Mouse (Mus musculus) liver, embryonic 11.5 days (tissue): Measurements from ENCODE around the gene Ythdf2. TPM values are rescaled to one million over a fixed set of nuclear protein-coding genes. Genes with fewer than 3 reads are reported as not detected.
"Not testable (repeated sequence)": the region's sequence is repeated elsewhere in the genome, so short reads cannot be mapped to it uniquely, and the experiment has no call there.

ENCODE experiments used
- ATAC-seq: fragments of 200-750 bp; cut with Nextera tagmentation; replicated peaks from 2 replicates; pipeline ENCODE4 v1.8.0; 2017; ENCODE audit warnings: moderate number of reproducible peaks, mild to moderate bottlenecking, moderate TSS enrichment, moderate library complexity; ENCODE audit not compliant: low FRiP score
- DNase-seq: peaks from one replicate; pipeline ENCODE4 v3.0.0-alpha.2; 2017; ENCODE audit warnings: low spot score
- H3K27ac ChIP-seq: fragments of 300-500 bp; sonication (generic); 2 replicates; pipeline ENCODE4 v1.5.1; 2014; ENCODE audit warnings: mild to moderate bottlenecking, low read depth, low read length, control low read depth
- H3K27me3 ChIP-seq: fragments of 300-500 bp; sonication (generic); replicated peaks from 2 replicates; pipeline ENCODE4 v1.6.1; 2014; ENCODE audit warnings: low read length, mixed read lengths; ENCODE audit not compliant: control insufficient read depth, insufficient read depth
- H3K36me3 ChIP-seq: fragments of 300-500 bp; sonication (generic); 2 replicates; pipeline ENCODE4 v1.6.1; 2014; ENCODE audit warnings: mild to moderate bottlenecking, low read length, moderate library complexity, mixed read lengths; ENCODE audit not compliant: control insufficient read depth, insufficient read depth
- H3K4me1 ChIP-seq: fragments of 300-500 bp; sonication (generic); replicated peaks from 2 replicates; pipeline ENCODE4 v1.6.1; 2014; ENCODE audit warnings: low read length, mixed read lengths; ENCODE audit not compliant: control insufficient read depth, insufficient read depth
- H3K4me2 ChIP-seq: fragments of 300-500 bp; sonication (generic); 2 replicates; pipeline ENCODE4 v1.6.1; 2014; ENCODE audit warnings: mild to moderate bottlenecking, control low read depth, moderate library complexity
- H3K4me3 ChIP-seq: fragments of 300-500 bp; sonication (generic); 2 replicates; pipeline ENCODE4 v1.5.1; 2014; ENCODE audit warnings: low read depth, low read length, control low read depth
- H3K9ac ChIP-seq: fragments of 300-500 bp; sonication (generic); 2 replicates; pipeline ENCODE4 v1.6.1; 2014; ENCODE audit warnings: low read depth, low read length, control low read depth
- H3K9me3 ChIP-seq: fragments of 300-500 bp; sonication (generic); 2 replicates; pipeline ENCODE4 v1.6.1; 2016; ENCODE audit warnings: low read length, inconsistent platforms, mixed read lengths; ENCODE audit not compliant: control insufficient read depth
- WGBS: fragments of 180-500 bp; shearing (Covaris S2); extraction: QIAGEN DNeasy Blood & Tissue Kit; methylation state at CpG from one replicate; pipeline ENCODE4 v1.1.7; 2014; 5-methylcytosine and 5-hydroxymethylcytosine counted together
- polyA plus RNA-seq: library from polyadenylated mRNA; unstranded; fragments of >200 nt; fragmentation: Nextera tagmentation; extraction: Ambion mirVana; gene quantifications from 2 replicates; pipeline ENCODE4 v1.2.1, GENCODE M21; 2014

Gene Ythdf2
- polyA plus RNA-seq, 1 experiment from 2014 or later, result 82.6 TPM

- H3K9ac ChIP-seq, result no peak overlapping the region
- H3K36me3 ChIP-seq, result peaks cover 29% of the 10 kb centered on the region
- H3K4me3 ChIP-seq, result no peak overlapping the region
- ATAC-seq, result peak; percentile 57
- 0 out of 2 replicates have a peak, but pooled peaks cover 8% of the 10 kb centered on the region for H3K4me1 ChIP-seq
- 59% methylated on average over 5 of the region's 5 CpGs for WGBS
- H3K27me3 ChIP-seq, result no peaks in the 10 kb centered on the region
- no peaks in the 10 kb centered on the region for H3K9me3 ChIP-seq
- no peak overlapping the region for H3K4me2 ChIP-seq
- H3K27ac ChIP-seq, result no peak overlapping the region
- DNase-seq, result no peak
These were observed 35.4 kb upstream of the Ythdf2 start for GRCm38 (mm10) chr4:132247451-132247997.

- DNase-seq (no peak), ATAC-seq (no peak)
- Histone ChIP-seq H3K4me2 (no peak overlapping the region), H3K4me3 (no peak overlapping the region), H3K27me3 (no peaks in the 10 kb centered on the region), H3K4me1 (peaks cover 14% of the 10 kb centered on the region; the same call in 1 of the 2 replicates), H3K36me3 (peaks cover 32% of the 10 kb centered on the region), H3K9ac (no peak overlapping the region), H3K9me3 (no peaks in the 10 kb centered on the region), H3K27ac (0 out of 2 replicates have a peak overlapping the region, but pooled peaks have one; percentile 11)
- WGBS, result 76% methylated on average over 3 of the region's 3 CpGs
These were observed 33.5 kb upstream of the Ythdf2 start for GRCm38 (mm10) chr4:132245643-132246042.

GRCm38 (mm10) chr4:132241208-132241607 is 29.1 kb upstream of the Ythdf2 start:
- DNase-seq, result no peak
- H3K9ac ChIP-seq, result 0 out of 2 replicates have a peak overlapping the region, but pooled peaks have one; percentile 3
- no peaks in the 10 kb centered on the region for H3K9me3 ChIP-seq
- 0 out of 2 replicates have a peak overlapping the region, but pooled peaks have one; percentile 42 for H3K27ac ChIP-seq
- ATAC-seq, result peak; percentile 46; the same call in 1 of the 2 replicates
- peaks cover 11% of the 10 kb centered on the region; the same call in 1 of the 2 replicates for H3K4me1 ChIP-seq
- H3K4me2 ChIP-seq, result no peak overlapping the region
- no peak overlapping the region for H3K4me3 ChIP-seq
- WGBS, result 45% methylated on average over 3 of the region's 3 CpGs
- no peaks in the 10 kb centered on the region for H3K27me3 ChIP-seq
- peaks cover 39% of the 10 kb centered on the region for H3K36me3 ChIP-seq

- Histone ChIP-seq H3K36me3 (peaks cover 41% of the 10 kb centered on the region), H3K9ac (no peak overlapping the region), H3K4me3 (no peak overlapping the region), H3K27me3 (no peaks in the 10 kb centered on the region), H3K27ac (no peak overlapping the region), H3K9me3 (no peaks in the 10 kb centered on the region), H3K4me1 (peaks cover 6% of the 10 kb centered on the region; the same call in 1 of the 2 replicates), H3K4me2 (no peak overlapping the region)
- WGBS, result 38% methylated on average over 3 of the region's 3 CpGs
- DNase-seq (no peak), ATAC-seq (no peak)
These were observed 28.3 kb upstream of the Ythdf2 start for GRCm38 (mm10) chr4:132240367-132240766.

- Histone ChIP-seq H3K9me3 (no peaks in the 10 kb centered on the region), H3K36me3 (peaks cover 46% of the 10 kb centered on the region), H3K4me3 (no peak overlapping the region), H3K27ac (no peak overlapping the region), H3K4me2 (no peak overlapping the region), H3K9ac (no peak overlapping the region), H3K4me1 (peaks cover 6% of the 10 kb centered on the region; the same call in 1 of the 2 replicates), H3K27me3 (no peaks in the 10 kb centered on the region)
- DNase-seq (no peak), ATAC-seq (no peak)
- 84% methylated on average over 4 of the region's 4 CpGs for WGBS
These were observed 26.3 kb upstream of the Ythdf2 start for GRCm38 (mm10) chr4:132238356-132238755.

- no peak for DNase-seq
- Histone ChIP-seq H3K4me3 (no peak overlapping the region), H3K4me1 (no peaks in the 10 kb centered on the region), H3K9ac (no peak overlapping the region), H3K27me3 (no peaks in the 10 kb centered on the region), H3K27ac (no peak overlapping the region), H3K36me3 (peaks cover 52% of the 10 kb centered on the region), H3K4me2 (no peak overlapping the region), H3K9me3 (no peaks in the 10 kb centered on the region)
- ATAC-seq, result no peak
- 88% methylated on average over 8 of the region's 8 CpGs for WGBS
These were observed 22.6 kb upstream of the Ythdf2 start for GRCm38 (mm10) chr4:132234710-132235109.

- ATAC-seq (no peak), DNase-seq (no peak)
- H3K9me3 ChIP-seq, result no peaks in the 10 kb centered on the region
- WGBS, result 78% methylated on average over 5 of the region's 5 CpGs
- H3K4me3 ChIP-seq, result no peak overlapping the region
- H3K27me3 ChIP-seq, result no peaks in the 10 kb centered on the region
- no peak overlapping the region for H3K4me2 ChIP-seq
- H3K9ac ChIP-seq, result no peak overlapping the region
- peaks cover 58% of the 10 kb centered on the region for H3K36me3 ChIP-seq
- no peak overlapping the region for H3K27ac ChIP-seq
- H3K4me1 ChIP-seq, result no peaks in the 10 kb centered on the region
These were observed 18.3 kb upstream of the Ythdf2 start for GRCm38 (mm10) chr4:132230422-132230821.

GRCm38 (mm10) chr4:132222001-132222400 is 9.9 kb upstream of the Ythdf2 start:
- not testable (repeated sequence) for H3K4me1 ChIP-seq, H3K9ac ChIP-seq, H3K27ac ChIP-seq, ATAC-seq, H3K27me3 ChIP-seq, H3K4me2 ChIP-seq, DNase-seq, H3K4me3 ChIP-seq, H3K9me3 ChIP-seq
- WGBS, result 93% methylated on average over 5 of the region's 5 CpGs
- H3K36me3 ChIP-seq, result peaks cover 21% of the 10 kb centered on the region

GRCm38 (mm10) chr4:132218439-132218838 is 6.3 kb upstream of the Ythdf2 start:
- H3K4me1 ChIP-seq, ATAC-seq, DNase-seq, H3K9ac ChIP-seq, H3K27ac ChIP-seq, H3K27me3 ChIP-seq, H3K4me3 ChIP-seq, H3K4me2 ChIP-seq, H3K9me3 ChIP-seq, H3K36me3 ChIP-seq: not testable (repeated sequence)
- 82% methylated on average over 6 of the region's 6 CpGs for WGBS
